Mouse (Mus musculus): ENCODE data around the gene Fam92b.

DNA sequence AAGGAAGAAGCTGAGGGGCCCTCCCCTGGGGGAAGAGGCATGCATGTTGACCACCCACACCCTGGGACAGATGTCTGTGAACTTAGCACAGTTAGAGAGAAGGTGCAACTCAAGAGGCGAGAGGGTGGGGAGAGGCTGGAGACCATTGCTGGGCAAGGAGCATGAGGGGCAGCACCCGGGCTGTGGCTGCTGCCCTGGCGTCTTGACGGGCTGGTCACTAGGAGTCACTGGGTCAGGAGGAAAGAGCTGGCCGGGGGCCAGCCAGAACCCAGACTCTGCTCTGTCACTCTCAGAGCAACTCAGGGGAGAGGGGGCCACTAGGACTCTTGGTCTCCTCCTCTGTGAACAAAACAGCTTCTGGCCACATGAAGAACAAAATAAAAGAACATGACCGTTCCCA lies 12.2 kb upstream of the Fam92b start:
- TF ChIP-seq CTCF (IDR thresholded peaks at IDR 0.05; ENCODE audit: extremely low read depth, insufficient read depth, low read length) = no peak
- TF ChIP-seq POLR2A (IDR thresholded peaks at IDR 0.05; ENCODE audit: extremely low read depth, insufficient read depth, low read length) = no peak
